8 mouse cellular contexts compared by ENCODE assay signal in genomic region chr10:39171603-39172539, GRCm38 (mm10). TPM values are rescaled to one million over a fixed set of nuclear protein-coding genes. Genes with fewer than 3 reads are reported as not detected.
DNase-seq lines count a peak whose midpoint lies in the region; ATAC-seq lines count a peak whose summit lies in the region.

No protein-coding gene starts in this region.

- ATAC-seq in hindbrain, embryonic 11.5 days (ENCODE audit: low FRiP score), result peak; percentile 82

- H3K27me3 ChIP-seq in hindbrain, embryonic 11.5 days (ENCODE audit: control insufficient read depth, insufficient read depth, low read length), result no peaks in the 10 kb centered on the region

- H3K9me3 ChIP-seq in hindbrain, embryonic 11.5 days (ENCODE audit: control insufficient read depth, low read length), result no peaks in the 10 kb centered on the region

- H3K4me1 ChIP-seq in hindbrain, embryonic 11.5 days (replicated peaks; ENCODE audit: control insufficient read depth, insufficient read depth, low read length), result peaks cover 5% of the 10 kb centered on the region; the same call in 1 of the 2 replicates

- H3K4me3 ChIP-seq in hindbrain, embryonic 11.5 days (ENCODE audit: low read depth, low read length), result peak overlapping the region; percentile 29

- H3K4me2 ChIP-seq in hindbrain, embryonic 11.5 days (replicated peaks; ENCODE audit: low read depth, low read length), result peak overlapping the region; percentile 45

- WGBS in hindbrain, embryonic 11.5 days, result 11% methylated on average over 26 of the region's 26 CpGs

- H3K36me3 ChIP-seq in hindbrain, embryonic 11.5 days (ENCODE audit: control insufficient read depth, insufficient read depth, low read length), result no peaks in the 10 kb centered on the region

- peak overlapping the region; percentile 44 for H3K9ac ChIP-seq in hindbrain, embryonic 11.5 days (ENCODE audit: low read depth, low read length)

- H3K27ac ChIP-seq in hindbrain, embryonic 11.5 days (ENCODE audit: low read depth, low read length), result peak overlapping the region; percentile 78

- DNase-seq in Muller cell, postnatal 12 days (ENCODE audit: inconsistent ontology term), result peak; percentile 87
- DNase-seq in cerebellum, adult 9-11 months, result peak; percentile 95
- DNase-seq in frontal cortex, adult 2 months (ENCODE audit: extremely low spot score in 1 of 2, low spot score in 1 of 2), result peak; percentile 85 to 96
- peak; percentile 94 for DNase-seq in hindbrain, embryonic 11.5 days (ENCODE audit: low spot score)
- DNase-seq in layer of hippocampus, postnatal 10 days (ENCODE audit: low spot score in 2 of 2), result peak; percentile 89 to 92
- DNase-seq in lung, postnatal 10 days, result peak; percentile 95
- DNase-seq in ovary, postnatal 36 days (ENCODE audit: low spot score), result peak; percentile 80
- peak; percentile 93 for DNase-seq in thymus, postnatal 25 days

RNA-seq across cellular contexts. Expression of gene Ccn6, which starts 8.3 kb away (rescaled TPM):
- 0.19 and 0.36 TPM in 2 replicates for polyA plus RNA-seq in frontal cortex, adult 2 months (2012; rRNA removed)
- 0.15 and 0.31 TPM in 2 replicates for polyA plus RNA-seq in hindbrain, embryonic 11.5 days (2014; fragmentation: Nextera tagmentation; extraction: Ambion mirVana)
- under 1 TPM; 0.62 to 0.91 TPM for total RNA-seq in layer of hippocampus, postnatal 10 days (2021)

RNA-seq across cellular contexts. Expression of gene Tube1, which starts 38.1 kb away (rescaled TPM):
- polyA plus RNA-seq in frontal cortex, adult 2 months (2012; rRNA removed), result 4.3 and 4.4 TPM in 2 replicates
- polyA plus RNA-seq in hindbrain, embryonic 11.5 days (2014; fragmentation: Nextera tagmentation; extraction: Ambion mirVana), result 22.7 and 23.4 TPM in 2 replicates
- 1 to 10 TPM; 4.1 to 4.6 TPM for total RNA-seq in layer of hippocampus, postnatal 10 days (2021)

RNA-seq across cellular contexts. Expression of gene Fam229b, which starts 38.2 kb away (rescaled TPM):
- 24.2 and 29.7 TPM in 2 replicates for polyA plus RNA-seq in frontal cortex, adult 2 months (2012; rRNA removed)
- polyA plus RNA-seq in hindbrain, embryonic 11.5 days (2014; fragmentation: Nextera tagmentation; extraction: Ambion mirVana), result 14.4 and 20.2 TPM in 2 replicates
- total RNA-seq in layer of hippocampus, postnatal 10 days (2021), result 10 to 100 TPM; 13.1 to 14.5 TPM

Comparison
In these comparisons a context has a peak if more than half of its experiments do, and no peak if none do; other contexts are left out.
1. Peak in every context shown above with its lines: DNase-seq, ATAC-seq, H3K4me3 ChIP-seq and H3K27ac ChIP-seq.